Mouse (Mus musculus) liver, embryonic 16.5 days (tissue): ENCODE measurements around the gene Sun3. TPM values are rescaled to one million over a fixed set of nuclear protein-coding genes. Genes with fewer than 3 reads are reported as not detected.

ENCODE experiments used
- ATAC-seq: fragments of 200-750 bp; cut with Nextera tagmentation; 2 replicates; pipeline ENCODE4 v1.8.0; 2017; ENCODE audit warnings: low read depth, mild to moderate bottlenecking, moderate number of reproducible peaks, moderate library complexity
- H3K27ac ChIP-seq: fragments of 300-500 bp; sonication (generic); 2 replicates; pipeline ENCODE4 v1.5.1; 2014; ENCODE audit warnings: mild to moderate bottlenecking, low read length
- H3K27me3 ChIP-seq: fragments of 300-500 bp; sonication (generic); 2 replicates; pipeline ENCODE4 v1.6.1; 2014; ENCODE audit warnings: low read depth, low read length, mixed read lengths; ENCODE audit not compliant: control insufficient read depth, insufficient read depth
- H3K36me3 ChIP-seq: fragments of 300-500 bp; sonication (generic); 2 replicates; pipeline ENCODE4 v1.6.1; 2014; ENCODE audit warnings: mild to moderate bottlenecking; ENCODE audit not compliant: control insufficient read depth, insufficient read depth
- H3K4me1 ChIP-seq: fragments of 300-500 bp; sonication (generic); 2 replicates; pipeline ENCODE4 v1.6.1; 2014; ENCODE audit warnings: low read depth, low read length, mixed read lengths; ENCODE audit not compliant: control insufficient read depth
- H3K4me2 ChIP-seq: fragments of 300-500 bp; sonication (generic); 2 replicates; pipeline ENCODE4 v1.6.1; 2014; ENCODE audit warnings: low read depth, low read length, mixed read lengths
- H3K4me3 ChIP-seq: fragments of 300-500 bp; sonication (generic); 2 replicates; pipeline ENCODE4 v1.5.1; 2014; ENCODE audit warnings: low read depth, mild to moderate bottlenecking, low read length
- H3K9ac ChIP-seq: fragments of 300-500 bp; sonication (generic); 2 replicates; pipeline ENCODE4 v1.6.1; 2014; ENCODE audit warnings: low read depth, low read length
- H3K9me3 ChIP-seq: fragments of 300-500 bp; sonication (generic); replicated peaks from 2 replicates; pipeline ENCODE4 v1.6.1; 2016; ENCODE audit warnings: low read length; ENCODE audit not compliant: control insufficient read depth
- WGBS: fragments of 180-500 bp; shearing (Covaris S2); extraction: QIAGEN DNeasy Blood & Tissue Kit; methylation state at CpG from one replicate; pipeline ENCODE4 v1.1.7; 2014; ENCODE audit not compliant: insufficient replicate concordance; 5-methylcytosine and 5-hydroxymethylcytosine counted together
- polyA plus RNA-seq: library from polyadenylated mRNA; unstranded; fragments of >200 nt; fragmentation: Nextera tagmentation; extraction: Ambion mirVana; gene quantifications from 2 replicates; pipeline ENCODE4 v1.2.1, GENCODE M21; 2015

The Sun3 gene
- polyA plus RNA-seq, 1 experiment from 2014 or later = not detected

DNA sequence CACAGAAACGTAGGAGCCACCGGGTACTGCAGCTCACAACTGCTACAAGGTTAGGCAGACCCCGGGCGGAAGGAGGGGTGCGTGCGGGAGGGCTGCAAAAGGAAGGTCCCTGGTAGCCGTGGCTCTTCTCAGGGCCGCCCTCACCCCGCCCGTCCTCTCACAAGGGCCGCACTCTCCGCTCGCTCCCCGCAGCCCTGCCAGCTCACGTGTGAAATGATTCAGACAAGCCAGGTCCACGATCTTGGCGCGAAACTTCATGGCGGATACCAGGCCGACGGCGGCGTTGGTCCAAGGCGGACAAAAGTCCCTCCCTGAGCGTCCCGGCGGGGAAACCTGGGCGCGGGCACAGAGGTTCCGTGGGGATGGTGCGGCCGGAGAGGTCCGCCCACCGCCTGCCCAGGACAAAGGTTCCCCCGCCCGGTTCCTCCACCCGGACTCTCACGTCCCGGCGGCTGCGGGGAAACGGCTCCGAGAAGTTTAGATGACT, 37.9 kb downstream of the Sun3 start, which contains the start of gene Hus1:
Gene Hus1 (minus strand): TSS at position 339 of the 487 bp plus-strand sequence.
- H3K9me3 ChIP-seq = no peaks in the 10 kb centered on the region
- WGBS = under 1% methylated on average over 43 of the region's 43 CpGs
- peak within 1 kb of the TSS; percentile 89 for H3K4me3 ChIP-seq
- H3K27me3 ChIP-seq = no peaks in the 10 kb centered on the region
- H3K36me3 ChIP-seq = peaks cover 7% of the 10 kb centered on the region
- H3K4me2 ChIP-seq = peak within 1 kb of the TSS; percentile 88
- peak; percentile 96 for ATAC-seq
- peak within 1 kb of the TSS; percentile 86 for H3K27ac ChIP-seq
- peaks cover 9% of the 10 kb centered on the region for H3K4me1 ChIP-seq
- peak within 1 kb of the TSS; percentile 86 for H3K9ac ChIP-seq

GRCm38 (mm10) chr11:9010416-9010815, 38.4 kb downstream of the Sun3 start:
- peak overlapping the region; percentile 86 for H3K9ac ChIP-seq
- H3K27ac ChIP-seq = peak overlapping the region; percentile 86
- ATAC-seq = peak; percentile 60
- WGBS = 0% methylated on average over 7 of the region's 7 CpGs
- peak overlapping the region; percentile 89 for H3K4me3 ChIP-seq
- H3K27me3 ChIP-seq = no peaks in the 10 kb centered on the region
- H3K9me3 ChIP-seq = no peaks in the 10 kb centered on the region
- H3K4me1 ChIP-seq = peaks cover 9% of the 10 kb centered on the region
- peak overlapping the region; percentile 88 for H3K4me2 ChIP-seq
- H3K36me3 ChIP-seq = peaks cover 9% of the 10 kb centered on the region

DNA sequence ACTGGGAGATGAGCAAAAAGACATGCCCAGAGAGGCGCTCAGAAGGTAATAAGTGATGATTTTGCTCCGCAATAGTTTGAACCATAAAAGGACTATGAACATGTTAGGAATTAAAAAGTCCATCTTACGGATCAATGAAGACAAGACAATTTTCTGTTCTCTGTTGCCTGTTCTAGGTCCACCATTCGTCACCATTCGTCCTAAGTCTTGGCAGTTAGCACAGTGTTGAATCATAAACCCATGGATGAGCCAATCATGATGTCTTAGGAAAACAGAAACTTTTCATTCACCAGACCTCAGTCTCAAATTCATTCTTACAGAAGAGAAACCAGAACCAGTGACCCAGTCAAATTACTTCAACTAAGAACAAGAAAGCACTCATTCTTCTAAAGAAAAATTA, 40.0 kb downstream of the Sun3 start:
- Histone ChIP-seq H3K9ac (no peak overlapping the region), H3K4me2 (no peak overlapping the region), H3K4me3 (no peak overlapping the region), H3K36me3 (peaks cover 18% of the 10 kb centered on the region), H3K27ac (no peak overlapping the region), H3K9me3 (no peaks in the 10 kb centered on the region), H3K27me3 (no peaks in the 10 kb centered on the region), H3K4me1 (peaks cover 9% of the 10 kb centered on the region)
- ATAC-seq = no peak
- WGBS = 82% methylated on average over 5 of the region's 5 CpGs

GRCm38 (mm10) chr11:8988084-8988483, 60.7 kb downstream of the Sun3 start:
- no peak for ATAC-seq
- Histone ChIP-seq H3K27me3 (no peaks in the 10 kb centered on the region), H3K9me3 (no peaks in the 10 kb centered on the region), H3K36me3 (peaks cover 13% of the 10 kb centered on the region), H3K4me1 (peaks cover 2% of the 10 kb centered on the region; the same call in 1 of the 2 replicates), H3K27ac (no peak overlapping the region), H3K4me3 (no peak overlapping the region), H3K9ac (no peak overlapping the region), H3K4me2 (no peak overlapping the region)
- 57% methylated on average over 4 of the region's 4 CpGs for WGBS

GRCm38 (mm10) chr11:8986058-8986457, 62.7 kb downstream of the Sun3 start:
- ATAC-seq = peak; percentile 61; the same call in 1 of the 2 replicates

GRCm38 (mm10) chr11:8983237-8983861, 65.4 kb downstream of the Sun3 start:
- Histone ChIP-seq H3K36me3 (no peaks in the 10 kb centered on the region), H3K4me3 (no peak overlapping the region), H3K27me3 (no peaks in the 10 kb centered on the region), H3K4me1 (peaks cover 2% of the 10 kb centered on the region; the same call in 1 of the 2 replicates), H3K4me2 (no peak overlapping the region), H3K9ac (no peak overlapping the region), H3K9me3 (no peaks in the 10 kb centered on the region), H3K27ac (no peak overlapping the region)
- 30% methylated on average over 6 of the region's 6 CpGs for WGBS
- ATAC-seq = no peak

More at GRCm38 (mm10) chr11:8986058-8986457, 62.7 kb downstream of the Sun3 start:
- peaks cover 2% of the 10 kb centered on the region; the same call in 1 of the 2 replicates for H3K4me1 ChIP-seq
- H3K4me2 ChIP-seq = no peak overlapping the region
- H3K27ac ChIP-seq = no peak overlapping the region
- no peaks in the 10 kb centered on the region for H3K27me3 ChIP-seq
- H3K4me3 ChIP-seq = no peak overlapping the region
- H3K9me3 ChIP-seq = no peaks in the 10 kb centered on the region
- H3K9ac ChIP-seq = no peak overlapping the region
- H3K36me3 ChIP-seq = peaks cover under 1% of the 10 kb centered on the region; the same call in 1 of the 2 replicates

GRCm38 (mm10) chr11:8978154-8978553, 70.6 kb downstream of the Sun3 start:
- Histone ChIP-seq H3K9ac (no peak overlapping the region), H3K36me3 (no peaks in the 10 kb centered on the region), H3K4me1 (no peaks in the 10 kb centered on the region), H3K27me3 (no peaks in the 10 kb centered on the region), H3K9me3 (no peaks in the 10 kb centered on the region), H3K27ac (no peak overlapping the region), H3K4me3 (no peak overlapping the region), H3K4me2 (no peak overlapping the region)
- no peak for ATAC-seq
- 41% methylated on average over 4 of the region's 4 CpGs for WGBS

DNA sequence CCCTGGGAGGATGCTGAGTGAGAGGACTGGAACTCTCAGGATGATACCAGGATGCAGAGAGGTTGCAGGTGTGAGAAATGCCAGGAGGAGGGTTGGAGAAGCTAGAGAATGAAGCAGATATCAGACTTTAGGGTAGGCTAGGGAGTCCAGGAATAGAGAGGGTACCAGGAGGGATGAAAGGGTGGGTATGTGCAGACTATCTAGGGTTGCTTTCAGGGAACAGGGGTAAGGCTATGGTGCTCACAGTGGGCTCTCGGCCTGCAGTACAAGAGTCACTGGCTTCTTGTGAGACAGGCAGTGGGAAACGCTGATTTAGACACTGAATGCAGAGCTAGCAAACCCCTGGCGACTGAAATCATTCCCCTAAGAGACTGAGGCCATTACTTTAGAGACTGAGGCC, 75.6 kb downstream of the Sun3 start, which contains the start of gene Pkd1l1:
Gene Pkd1l1 (minus strand): TSS at position 101 of the 400 bp plus-strand sequence.
- H3K9ac ChIP-seq = no peak within 1 kb of the TSS
- H3K9me3 ChIP-seq = no peaks in the 10 kb centered on the region
- no peak within 1 kb of the TSS for H3K27ac ChIP-seq
- H3K27me3 ChIP-seq = no peaks in the 10 kb centered on the region
- peak within 1 kb of the TSS; percentile 37 for H3K4me2 ChIP-seq
- peaks cover 13% of the 10 kb centered on the region for H3K4me1 ChIP-seq
- no peaks in the 10 kb centered on the region for H3K36me3 ChIP-seq
- 57% methylated on average over 3 of the region's 3 CpGs for WGBS
- no peak for ATAC-seq
- H3K4me3 ChIP-seq = no peak within 1 kb of the TSS

GRCm38 (mm10) chr11:8972093-8972492, 76.7 kb downstream of the Sun3 start:
- peaks cover 13% of the 10 kb centered on the region for H3K4me1 ChIP-seq
- peak overlapping the region; percentile 37 for H3K4me2 ChIP-seq
- H3K9me3 ChIP-seq = no peaks in the 10 kb centered on the region
- no peak overlapping the region for H3K9ac ChIP-seq
- H3K27ac ChIP-seq = 0 out of 2 replicates have a peak overlapping the region, but pooled peaks have one; percentile 34
- 51% methylated on average over 6 of the region's 6 CpGs for WGBS
- H3K27me3 ChIP-seq = no peaks in the 10 kb centered on the region
- no peaks in the 10 kb centered on the region for H3K36me3 ChIP-seq
- H3K4me3 ChIP-seq = no peak overlapping the region
- peak; percentile 75 for ATAC-seq
